ENCODE assay signal across 8 mouse cellular contexts in genomic region chr2:38351641-38352320, GRCm38 (mm10). TPM values are rescaled to one million over a fixed set of nuclear protein-coding genes. Genes with fewer than 3 reads are reported as not detected.
DNase-seq lines count a peak whose midpoint lies in the region; ATAC-seq and TF ChIP-seq lines count a peak whose summit lies in the region.

No protein-coding gene starts in this region.

- H3K4me1 ChIP-seq in lung, embryonic 16.5 days (replicated peaks; ENCODE audit: control insufficient read depth, insufficient read depth, low read length): peaks cover 16% of the 10 kb centered on the region
- peaks cover 53% of the 10 kb centered on the region for H3K4me1 ChIP-seq in embryonic facial prominence, embryonic 13.5 days
- H3K4me1 ChIP-seq in neural tube, embryonic 11.5 days (ENCODE audit: control insufficient read depth, insufficient read depth, low read length): peaks cover 10% of the 10 kb centered on the region
- no peaks in the 10 kb centered on the region; the same call in 1 of the 2 replicates for H3K4me1 ChIP-seq in cerebellum, adult 2 months (ENCODE audit: control insufficient read depth, insufficient read depth, low read length)

- WGBS in lung, embryonic 16.5 days: under 1% methylated on average over 56 of the region's 57 CpGs
- under 1% methylated on average over 57 of the region's 57 CpGs for WGBS in embryonic facial prominence, embryonic 13.5 days
- under 1% methylated on average over 49 of the region's 57 CpGs for WGBS in neural tube, embryonic 11.5 days
- WGBS in cerebellum, adult 2 months: 2% methylated on average over 57 of the region's 57 CpGs

- peak; percentile 21 for ATAC-seq in lung, embryonic 16.5 days (ENCODE audit: low read depth)
- no peak for ATAC-seq in embryonic facial prominence, embryonic 13.5 days (ENCODE audit: insufficient number of reproducible peaks, insufficient read depth, low FRiP score, low TSS enrichment, low read depth)
- ATAC-seq in neural tube, embryonic 11.5 days (ENCODE audit: insufficient read depth, low FRiP score, low TSS enrichment): no peak

- no peak overlapping the region for H3K27ac ChIP-seq in lung, embryonic 16.5 days (ENCODE audit: low read length)
- no peak overlapping the region for H3K27ac ChIP-seq in embryonic facial prominence, embryonic 13.5 days
- no peak overlapping the region for H3K27ac ChIP-seq in neural tube, embryonic 11.5 days (ENCODE audit: low read depth, low read length)
- no peak overlapping the region for H3K27ac ChIP-seq in cerebellum, adult 2 months (ENCODE audit: insufficient read depth, low read length)

- H3K36me3 ChIP-seq in lung, embryonic 16.5 days (ENCODE audit: control insufficient read depth, insufficient read depth, low read length): no peaks in the 10 kb centered on the region
- H3K36me3 ChIP-seq in embryonic facial prominence, embryonic 13.5 days: no peaks in the 10 kb centered on the region
- H3K36me3 ChIP-seq in neural tube, embryonic 11.5 days (ENCODE audit: control insufficient read depth, insufficient read depth, low read length): no peaks in the 10 kb centered on the region

- peak overlapping the region; percentile 42 for H3K4me3 ChIP-seq in lung, embryonic 16.5 days (ENCODE audit: low read length)
- peak overlapping the region; percentile 47 for H3K4me3 ChIP-seq in embryonic facial prominence, embryonic 13.5 days
- peak overlapping the region; percentile 31 for H3K4me3 ChIP-seq in neural tube, embryonic 11.5 days (ENCODE audit: low read depth, low read length)
- H3K4me3 ChIP-seq in cerebellum, adult 2 months (replicated peaks; ENCODE audit: insufficient read depth, low read depth, low read length): no peak overlapping the region

- peak overlapping the region; percentile 58 for H3K4me2 ChIP-seq in lung, embryonic 16.5 days (ENCODE audit: low read depth, low read length)
- peak overlapping the region; percentile 79 for H3K4me2 ChIP-seq in embryonic facial prominence, embryonic 13.5 days
- peak overlapping the region; percentile 46 for H3K4me2 ChIP-seq in neural tube, embryonic 11.5 days (ENCODE audit: low read depth)

- intact Hi-C loops in left cerebral cortex, postnatal 36 days (cut with DNase I): no loop called here

- no peak for TF ChIP-seq POLR2A in cerebellum, adult 2 months (IDR thresholded peaks at IDR 0.05; ENCODE audit: borderline replicate concordance, insufficient read depth, low read length)

- no peaks in the 10 kb centered on the region for H3K9me3 ChIP-seq in lung, embryonic 16.5 days (ENCODE audit: control insufficient read depth, low read length)
- H3K9me3 ChIP-seq in embryonic facial prominence, embryonic 13.5 days: no peaks in the 10 kb centered on the region
- H3K9me3 ChIP-seq in neural tube, embryonic 11.5 days (ENCODE audit: control insufficient read depth, low read length): no peaks in the 10 kb centered on the region

- peaks cover 90% of the 10 kb centered on the region for H3K27me3 ChIP-seq in lung, embryonic 16.5 days (ENCODE audit: control insufficient read depth, insufficient read depth, low read depth, low read length)
- peaks cover 98% of the 10 kb centered on the region for H3K27me3 ChIP-seq in embryonic facial prominence, embryonic 13.5 days
- peaks cover 100% of the 10 kb centered on the region for H3K27me3 ChIP-seq in neural tube, embryonic 11.5 days (ENCODE audit: control insufficient read depth, insufficient read depth, low read length)
- peaks cover 21% of the 10 kb centered on the region; the same call in 1 of the 2 replicates for H3K27me3 ChIP-seq in cerebellum, adult 2 months (ENCODE audit: control insufficient read depth, insufficient read depth, low read length)

- no peak for TF ChIP-seq CTCF in cerebellum, adult 2 months (IDR thresholded peaks at IDR 0.05; ENCODE audit: borderline replicate concordance, insufficient read depth, low read depth, low read length)

- DNase-seq in lung, adult 18-20 months: no peak
- peak; percentile 31 for DNase-seq in induced T-regulatory cell, adult 2 months (ENCODE audit: low read depth)
- DNase-seq in neural tube, embryonic 11.5 days (ENCODE audit: low spot score): peak; percentile 49
- no peak for DNase-seq in left cerebral cortex, adult 11 months (ENCODE audit: low spot score)
- no peak for DNase-seq in cerebellum, adult 2 months
- DNase-seq in left cerebral cortex, postnatal 36 days (ENCODE audit: low spot score in 2 of 2): no peak

- no peak overlapping the region for H3K9ac ChIP-seq in lung, embryonic 16.5 days (ENCODE audit: low read length)
- H3K9ac ChIP-seq in embryonic facial prominence, embryonic 13.5 days: peak overlapping the region; percentile 66
- H3K9ac ChIP-seq in neural tube, embryonic 11.5 days (ENCODE audit: low read length): no peak overlapping the region

RNA-seq across cellular contexts. Expression of gene Lhx2, which starts 12.7 kb away (rescaled TPM):
- polyA plus RNA-seq in lung, embryonic 16.5 days (2015; fragmentation: Nextera tagmentation; extraction: Ambion mirVana): not detected in 2 replicates
- polyA plus RNA-seq in embryonic facial prominence, embryonic 13.5 days (2015; fragmentation: Nextera tagmentation; extraction: Ambion mirVana): 10.0 and 17.8 TPM in 2 replicates
- polyA plus RNA-seq in neural tube, embryonic 11.5 days (2014; fragmentation: Nextera tagmentation; extraction: Ambion mirVana): 6.0 and 8.7 TPM in 2 replicates
- polyA plus RNA-seq in cerebellum, adult 2 months (2012; rRNA removed): 1.9 and 3.5 TPM in 2 replicates
- 10 to 100 TPM; 76.7 to 79.0 TPM for total RNA-seq in left cerebral cortex, postnatal 36 days (2021)

Comparison
In these comparisons a context has a peak if more than half of its experiments do, and no peak if none do; other contexts are left out.
1. DNase-seq: peak in induced T-regulatory cell, adult 2 months (single experiment) and neural tube, embryonic 11.5 days (single experiment); none in lung, adult 18-20 months (0 of 2), left cerebral cortex, adult 11 months (single experiment), cerebellum, adult 2 months (0 of 2) and left cerebral cortex, postnatal 36 days (0 of 2).
2. Peak in every context shown above with its lines, with median percentiles within 50 percentile points of each other: H3K4me2 ChIP-seq.